Mouse (Mus musculus) embryo, embryonic 11 days (tissue): Measurements from ENCODE around the gene Mef2c.

ENCODE experiments used
- DNase-seq: peaks from one replicate; pipeline ENCODE4 v3.0.0-alpha.2; 2015

The Mef2c gene

GRCm38 (mm10) chr13:83573855-83574583 lies 70.2 kb downstream of the Mef2c start:
- DNase-seq: no peak

- no peak for DNase-seq
Observed at GRCm38 (mm10) chr13:83574866-83575265, 71.0 kb downstream of the Mef2c start.

- DNase-seq: no peak
Observed at GRCm38 (mm10) chr13:83579410-83579809, 75.6 kb downstream of the Mef2c start.

- DNase-seq: no peak
Observed at GRCm38 (mm10) chr13:83580856-83581255, 77.0 kb downstream of the Mef2c start.

- no peak for DNase-seq
Observed at GRCm38 (mm10) chr13:83582564-83582963, 78.7 kb downstream of the Mef2c start.

GRCm38 (mm10) chr13:83583881-83584280 lies 80.0 kb downstream of the Mef2c start:
- DNase-seq: no peak

GRCm38 (mm10) chr13:83585359-83585758 lies 81.5 kb downstream of the Mef2c start:
- no peak for DNase-seq

- DNase-seq: no peak
Observed at GRCm38 (mm10) chr13:83588186-83588585, 84.4 kb downstream of the Mef2c start.

- DNase-seq: no peak
Observed at GRCm38 (mm10) chr13:83590886-83591285, 87.1 kb downstream of the Mef2c start.

GRCm38 (mm10) chr13:83595429-83595828 lies 91.6 kb downstream of the Mef2c start:
- DNase-seq: no peak

GRCm38 (mm10) chr13:83596989-83597738 lies 93.3 kb downstream of the Mef2c start:
- DNase-seq: no peak

GRCm38 (mm10) chr13:83597739-83598210 lies 93.9 kb downstream of the Mef2c start:
- DNase-seq: no peak

- no peak for DNase-seq
Observed at GRCm38 (mm10) chr13:83600301-83600700, 96.5 kb downstream of the Mef2c start.

- DNase-seq: no peak
Observed at GRCm38 (mm10) chr13:83601741-83602140, 97.9 kb downstream of the Mef2c start.

GRCm38 (mm10) chr13:83603373-83604265 lies 99.8 kb downstream of the Mef2c start:
- DNase-seq: peak; percentile 41

GRCm38 (mm10) chr13:83604320-83604719 lies 100.5 kb downstream of the Mef2c start:
- DNase-seq: peak; percentile 29

- DNase-seq: peak; percentile 24
Observed at GRCm38 (mm10) chr13:83604785-83605184, 101.0 kb downstream of the Mef2c start.

GRCm38 (mm10) chr13:83607883-83608581 lies 104.2 kb downstream of the Mef2c start:
- peak; percentile 46 for DNase-seq

GRCm38 (mm10) chr13:83608851-83609516 lies 105.2 kb downstream of the Mef2c start:
- DNase-seq: no peak

- no peak for DNase-seq
Observed at GRCm38 (mm10) chr13:83609517-83609878, 105.7 kb downstream of the Mef2c start.

GRCm38 (mm10) chr13:83610124-83610523 lies 106.3 kb downstream of the Mef2c start:
- DNase-seq: no peak

GRCm38 (mm10) chr13:83612195-83612594 lies 108.4 kb downstream of the Mef2c start:
- DNase-seq: peak; percentile 47
